ENCODE assay signal across 8 mouse cellular contexts in genomic region chr14:27229441-27230147, GRCm38 (mm10).
DNase-seq lines count a peak whose midpoint lies in the region; ATAC-seq and TF ChIP-seq lines count a peak whose summit lies in the region.

No protein-coding gene starts in this region.

- H3K4me2 ChIP-seq in heart, embryonic 16.5 days (ENCODE audit: low read depth, low read length) = peak overlapping the region; percentile 53
- no peak overlapping the region for H3K4me2 ChIP-seq in limb, embryonic 15.5 days
- H3K4me2 ChIP-seq in forebrain, embryonic 14.5 days (ENCODE audit: low read length) = no peak overlapping the region
- no peak overlapping the region for H3K4me2 ChIP-seq in midbrain, embryonic 14.5 days (ENCODE audit: low read length)

- peaks cover 32% of the 10 kb centered on the region for H3K4me1 ChIP-seq in heart, embryonic 16.5 days (ENCODE audit: control insufficient read depth, insufficient read depth, low read length)
- peaks cover 10% of the 10 kb centered on the region for H3K4me1 ChIP-seq in limb, embryonic 15.5 days
- H3K4me1 ChIP-seq in small intestine, adult 2 months (ENCODE audit: control insufficient read depth, insufficient read depth, insufficient read length, low read length) = peaks cover 19% of the 10 kb centered on the region
- H3K4me1 ChIP-seq in forebrain, embryonic 14.5 days (ENCODE audit: control insufficient read depth, insufficient read depth, low read length) = peaks cover 3% of the 10 kb centered on the region; the same call in 1 of the 2 replicates
- H3K4me1 ChIP-seq in midbrain, embryonic 14.5 days (ENCODE audit: control insufficient read depth, insufficient read depth, low read length) = peaks cover 7% of the 10 kb centered on the region

- no peak for TF ChIP-seq POLR2A in small intestine, adult 2 months (IDR thresholded peaks at IDR 0.05; ENCODE audit: low read depth, low read length)

- ATAC-seq in heart, embryonic 16.5 days (replicated peaks; ENCODE audit: extremely low read depth, insufficient read depth, low FRiP score) = peak; percentile 61
- no peak for ATAC-seq in limb, embryonic 15.5 days (ENCODE audit: insufficient number of reproducible peaks, low FRiP score, low TSS enrichment, low read depth)
- no peak for ATAC-seq in forebrain, embryonic 14.5 days
- no peak for ATAC-seq in midbrain, embryonic 14.5 days (ENCODE audit: low FRiP score, low TSS enrichment)

- peak overlapping the region; percentile 88 for H3K27ac ChIP-seq in heart, embryonic 16.5 days (ENCODE audit: low read length)
- peak overlapping the region; percentile 22 for H3K27ac ChIP-seq in limb, embryonic 15.5 days
- H3K27ac ChIP-seq in small intestine, adult 2 months (ENCODE audit: insufficient read depth, low read depth, low read length) = peak overlapping the region; percentile 79
- no peak overlapping the region for H3K27ac ChIP-seq in forebrain, embryonic 14.5 days (ENCODE audit: low read depth, low read length)
- H3K27ac ChIP-seq in midbrain, embryonic 14.5 days (replicated peaks; ENCODE audit: low read depth, low read length) = no peak overlapping the region

- no peak overlapping the region for H3K4me3 ChIP-seq in heart, embryonic 16.5 days (ENCODE audit: low read length)
- H3K4me3 ChIP-seq in limb, embryonic 15.5 days = no peak overlapping the region
- no peak overlapping the region for H3K4me3 ChIP-seq in small intestine, adult 2 months (ENCODE audit: low read depth, low read length)
- H3K4me3 ChIP-seq in forebrain, embryonic 14.5 days (ENCODE audit: low read depth, low read length) = no peak overlapping the region
- no peak overlapping the region for H3K4me3 ChIP-seq in midbrain, embryonic 14.5 days (replicated peaks; ENCODE audit: low read depth, low read length)

- H3K9me3 ChIP-seq in heart, embryonic 16.5 days (replicated peaks; ENCODE audit: control insufficient read depth, low read length) = no peaks in the 10 kb centered on the region
- H3K9me3 ChIP-seq in limb, embryonic 15.5 days = no peaks in the 10 kb centered on the region
- no peaks in the 10 kb centered on the region for H3K9me3 ChIP-seq in forebrain, embryonic 14.5 days (replicated peaks; ENCODE audit: control insufficient read depth, low read length)
- H3K9me3 ChIP-seq in midbrain, embryonic 14.5 days (ENCODE audit: control insufficient read depth, low read length) = no peaks in the 10 kb centered on the region

- H3K9ac ChIP-seq in heart, embryonic 16.5 days (ENCODE audit: low read length) = peak overlapping the region; percentile 51; the same call in 1 of the 2 replicates
- no peak overlapping the region for H3K9ac ChIP-seq in limb, embryonic 15.5 days
- no peak overlapping the region for H3K9ac ChIP-seq in forebrain, embryonic 14.5 days (ENCODE audit: low read length)
- no peak overlapping the region for H3K9ac ChIP-seq in midbrain, embryonic 14.5 days (replicated peaks; ENCODE audit: low read length)

- DNase-seq in kidney, adult 11 months = peak; percentile 36
- DNase-seq in kidney, adult 18-20 months = no peak
- DNase-seq in layer of hippocampus, postnatal 10 days (ENCODE audit: low spot score in 2 of 2) = no peak
- no peak for DNase-seq in forebrain, embryonic 14.5 days (ENCODE audit: low spot score)
- DNase-seq in midbrain, embryonic 14.5 days = no peak

- 36% methylated on average over 16 of the region's 16 CpGs for WGBS in heart, embryonic 16.5 days
- 40% methylated on average over 16 of the region's 16 CpGs for WGBS in limb, embryonic 15.5 days
- 18% methylated on average over 16 of the region's 16 CpGs for WGBS in small intestine, adult 2 months
- 62% methylated on average over 16 of the region's 16 CpGs for WGBS in forebrain, embryonic 14.5 days
- WGBS in midbrain, embryonic 14.5 days = 56% methylated on average over 16 of the region's 16 CpGs

- no peak for TF ChIP-seq CTCF in small intestine, adult 2 months (IDR thresholded peaks at IDR 0.05; ENCODE audit: extremely low read depth, insufficient read length, insufficient replicate concordance, low read depth, low read length)

- no peaks in the 10 kb centered on the region for H3K27me3 ChIP-seq in heart, embryonic 16.5 days (ENCODE audit: control insufficient read depth, insufficient read depth, low read length)
- no peaks in the 10 kb centered on the region for H3K27me3 ChIP-seq in limb, embryonic 15.5 days
- H3K27me3 ChIP-seq in small intestine, adult 2 months (ENCODE audit: control insufficient read depth, insufficient read depth, low read length) = no peaks in the 10 kb centered on the region
- H3K27me3 ChIP-seq in forebrain, embryonic 14.5 days (replicated peaks; ENCODE audit: control insufficient read depth, insufficient read depth, low read length) = no peaks in the 10 kb centered on the region
- H3K27me3 ChIP-seq in midbrain, embryonic 14.5 days (ENCODE audit: control insufficient read depth, insufficient read depth, low read length) = no peaks in the 10 kb centered on the region

- H3K36me3 ChIP-seq in heart, embryonic 16.5 days (ENCODE audit: control insufficient read depth, insufficient read depth) = no peaks in the 10 kb centered on the region
- H3K36me3 ChIP-seq in limb, embryonic 15.5 days = no peaks in the 10 kb centered on the region
- no peaks in the 10 kb centered on the region for H3K36me3 ChIP-seq in small intestine, adult 2 months (ENCODE audit: control insufficient read depth, insufficient read depth, low read length)
- no peaks in the 10 kb centered on the region for H3K36me3 ChIP-seq in forebrain, embryonic 14.5 days (ENCODE audit: control insufficient read depth, insufficient read depth, low read length)
- H3K36me3 ChIP-seq in midbrain, embryonic 14.5 days (ENCODE audit: control insufficient read depth, insufficient read depth, low read length) = no peaks in the 10 kb centered on the region

Comparison
In these comparisons a context has a peak if more than half of its experiments do, and no peak if none do; other contexts are left out.
1. H3K27ac ChIP-seq: peak in heart, embryonic 16.5 days (single experiment), limb, embryonic 15.5 days (single experiment) and small intestine, adult 2 months (single experiment); none in forebrain, embryonic 14.5 days (single experiment) and midbrain, embryonic 14.5 days (single experiment).